Mouse (Mus musculus): Measurements from ENCODE around the gene Kazn.

DNA sequence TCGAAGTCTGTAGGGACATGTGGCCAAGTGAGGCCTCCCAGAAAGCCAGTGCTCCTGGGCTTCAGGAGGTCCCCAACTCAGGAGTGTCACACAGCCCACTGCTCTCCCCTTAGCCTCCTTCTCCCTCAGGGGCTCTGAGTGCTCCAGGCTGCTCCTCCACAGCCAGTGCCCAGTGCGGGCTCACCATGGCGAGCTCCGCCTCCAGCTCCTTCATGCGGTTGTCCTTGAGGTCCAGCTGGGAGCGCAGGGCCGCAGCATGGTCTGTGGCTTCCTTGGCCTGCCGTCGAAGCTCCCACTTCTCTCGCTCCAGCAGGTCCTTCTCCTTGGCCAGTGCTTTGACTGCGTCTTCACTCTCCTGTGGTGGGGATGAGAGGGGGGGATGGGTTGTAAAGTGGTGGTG is 85.0 kb downstream of the Kazn start:
- TF ChIP-seq TAL1 (IDR thresholded peaks at IDR 0.05; ENCODE audit: low read length) (no peak), GATA1 (IDR thresholded peaks at IDR 0.05; ENCODE audit: low read length) (no peak)

Measured in erythroblast, embryonic 14.5 days (primary cell).